Mouse (Mus musculus) stomach, embryonic 15.5 days (tissue): ENCODE results near the gene Gpatch8. TPM values are rescaled to one million over a fixed set of nuclear protein-coding genes. Genes with fewer than 3 reads are reported as not detected.
"Not testable (repeated sequence)": the region's sequence is repeated elsewhere in the genome, so short reads cannot be mapped to it uniquely, and the experiment has no call there.

Experiments
- ATAC-seq: fragments of 200-750 bp; cut with Nextera tagmentation; 2 replicates; pipeline ENCODE4 v1.8.0; 2017; ENCODE audit warnings: low read depth, moderate number of reproducible peaks, moderate TSS enrichment; ENCODE audit not compliant: insufficient read depth, low FRiP score
- H3K27ac ChIP-seq: fragments of 300-500 bp; sonication (generic); 2 replicates; pipeline ENCODE4 v1.5.1; 2015; ENCODE audit warnings: mild to moderate bottlenecking, inconsistent platforms
- H3K27me3 ChIP-seq: fragments of 300-500 bp; sonication (generic); replicated peaks from 2 replicates; pipeline ENCODE4 v1.6.1; 2015; ENCODE audit warnings: inconsistent platforms
- H3K36me3 ChIP-seq: fragments of 300-500 bp; sonication (generic); 2 replicates; pipeline ENCODE4 v1.6.1; 2015; ENCODE audit warnings: inconsistent platforms
- H3K4me1 ChIP-seq: fragments of 300-500 bp; sonication (generic); 2 replicates; pipeline ENCODE4 v1.6.1; 2015; ENCODE audit warnings: inconsistent platforms
- H3K4me2 ChIP-seq: fragments of 300-500 bp; sonication (generic); 2 replicates; pipeline ENCODE4 v1.6.1; 2015; ENCODE audit warnings: mild to moderate bottlenecking, inconsistent platforms
- H3K4me3 ChIP-seq: fragments of 300-500 bp; sonication (generic); replicated peaks from 2 replicates; pipeline ENCODE4 v1.5.1; 2015; ENCODE audit warnings: inconsistent platforms
- H3K9ac ChIP-seq: fragments of 300-500 bp; sonication (generic); 2 replicates; pipeline ENCODE4 v1.6.1; 2015; ENCODE audit warnings: inconsistent platforms
- H3K9me3 ChIP-seq: fragments of 300-500 bp; sonication (generic); 2 replicates; pipeline ENCODE4 v1.6.1; 2016; ENCODE audit warnings: inconsistent platforms
- WGBS: fragments of 180-500 bp; shearing (Covaris S2); methylation state at CpG from one replicate; pipeline ENCODE4 v1.1.7; 2015; 5-methylcytosine and 5-hydroxymethylcytosine counted together
- polyA plus RNA-seq: library from polyadenylated mRNA; unstranded; fragments of >200 nt; fragmentation: Nextera tagmentation; extraction: Ambion mirVana; gene quantifications from 2 replicates; pipeline ENCODE4 v1.2.1, GENCODE M21; 2015

Gene Gpatch8
- polyA plus RNA-seq, 1 experiment from 2014 or later = 51.0 TPM

DNA sequence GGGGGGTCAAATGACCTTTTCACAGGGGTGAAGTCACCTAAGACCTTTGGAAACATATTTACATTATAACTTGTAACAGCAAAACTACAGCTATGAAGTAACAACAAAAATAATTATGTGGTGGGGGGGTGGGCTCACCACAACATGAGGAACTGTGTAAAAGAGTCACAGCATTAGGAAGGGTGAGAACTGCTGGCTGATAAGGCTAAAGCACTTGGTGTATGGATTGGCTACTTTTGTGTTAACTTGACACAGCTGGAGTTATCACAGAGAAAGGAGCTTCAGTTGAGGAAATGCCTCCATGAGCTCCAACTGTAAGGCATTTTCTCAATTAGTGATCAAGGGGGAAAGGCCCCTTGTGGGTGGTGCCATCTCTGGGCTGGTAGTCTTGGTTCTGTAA is 15.9 kb downstream of the Gpatch8 start:
- not testable (repeated sequence) for H3K4me1 ChIP-seq, H3K4me3 ChIP-seq, H3K9me3 ChIP-seq, H3K36me3 ChIP-seq, ATAC-seq, H3K4me2 ChIP-seq, H3K27me3 ChIP-seq, H3K9ac ChIP-seq, H3K27ac ChIP-seq

DNA sequence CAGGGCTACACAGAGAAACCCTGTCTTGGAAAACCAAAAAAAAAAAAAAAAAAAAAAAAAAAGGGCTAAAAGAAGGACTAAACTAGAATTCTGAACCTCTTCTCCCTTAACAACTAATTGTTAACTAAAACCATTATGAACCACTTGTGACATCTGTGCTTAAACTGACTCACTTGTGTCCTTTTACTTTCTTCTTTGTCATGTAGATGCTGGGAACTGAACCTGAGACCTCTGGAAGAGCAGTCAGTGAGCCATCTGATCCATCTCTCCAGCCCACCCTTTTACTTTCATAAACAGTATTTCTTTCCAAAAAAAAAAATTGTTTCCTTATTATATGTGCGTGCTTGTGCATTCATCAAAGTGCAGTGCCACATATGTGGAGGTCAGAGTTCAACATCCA is 16.5 kb downstream of the Gpatch8 start:
- Histone ChIP-seq H3K4me1 (no peaks in the 10 kb centered on the region), H3K36me3 (no peaks in the 10 kb centered on the region), H3K27me3 (no peaks in the 10 kb centered on the region), H3K4me2 (no peak overlapping the region), H3K4me3 (no peak overlapping the region), H3K27ac (no peak overlapping the region), H3K9ac (no peak overlapping the region), H3K9me3 (no peaks in the 10 kb centered on the region)
- ATAC-seq = no peak
- WGBS = 64% methylated on average over 1 of the region's 1 CpGs

DNA sequence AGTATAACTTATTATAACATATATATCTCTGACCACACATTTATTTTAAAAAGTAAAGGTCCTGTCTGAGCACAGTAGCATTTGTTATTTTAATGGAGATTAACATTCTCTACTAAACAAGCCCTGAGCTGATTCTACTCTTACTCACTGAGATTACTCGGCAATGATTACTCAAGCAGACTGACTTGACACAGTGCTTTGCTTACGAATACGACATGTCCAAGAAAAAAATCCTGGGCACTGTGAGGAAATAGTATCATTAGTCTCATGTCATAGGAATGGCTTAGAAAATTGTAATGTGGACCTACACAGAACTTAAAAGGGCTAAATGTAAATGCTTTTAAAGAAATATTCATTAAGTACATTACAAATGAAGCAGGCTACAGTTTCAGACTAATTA is 20.0 kb downstream of the Gpatch8 start:
- Histone ChIP-seq H3K27ac (no peak overlapping the region), H3K9ac (no peak overlapping the region), H3K4me1 (no peaks in the 10 kb centered on the region), H3K36me3 (no peaks in the 10 kb centered on the region), H3K9me3 (no peaks in the 10 kb centered on the region), H3K4me3 (no peak overlapping the region), H3K27me3 (no peaks in the 10 kb centered on the region), H3K4me2 (no peak overlapping the region)
- WGBS = 37% methylated on average over 3 of the region's 3 CpGs
- no peak for ATAC-seq

DNA sequence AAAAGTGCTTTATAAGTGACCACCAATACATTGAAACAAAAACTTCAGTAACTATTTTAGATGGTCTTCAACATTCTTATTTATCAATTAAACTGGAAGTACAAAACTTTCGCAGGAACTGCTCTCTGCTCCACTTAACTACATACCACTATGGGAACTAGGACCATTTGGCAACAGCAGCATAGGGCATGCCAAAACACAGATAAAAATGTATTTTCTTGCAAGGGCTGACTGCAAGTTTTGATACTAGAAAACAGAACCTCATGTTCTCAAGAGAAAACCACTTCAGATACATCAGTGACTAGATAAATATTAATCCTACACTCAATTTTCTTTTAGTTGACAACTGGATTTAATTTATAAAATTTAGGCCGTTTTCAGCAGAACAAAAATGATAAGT is 22.1 kb downstream of the Gpatch8 start:
- no peak overlapping the region for H3K4me3 ChIP-seq
- 79% methylated on average over 2 of the region's 2 CpGs for WGBS
- no peak for ATAC-seq
- no peak overlapping the region for H3K9ac ChIP-seq
- H3K9me3 ChIP-seq = no peaks in the 10 kb centered on the region
- no peaks in the 10 kb centered on the region for H3K4me1 ChIP-seq
- no peak overlapping the region for H3K4me2 ChIP-seq
- H3K27ac ChIP-seq = no peak overlapping the region
- no peaks in the 10 kb centered on the region for H3K36me3 ChIP-seq
- H3K27me3 ChIP-seq = no peaks in the 10 kb centered on the region

DNA sequence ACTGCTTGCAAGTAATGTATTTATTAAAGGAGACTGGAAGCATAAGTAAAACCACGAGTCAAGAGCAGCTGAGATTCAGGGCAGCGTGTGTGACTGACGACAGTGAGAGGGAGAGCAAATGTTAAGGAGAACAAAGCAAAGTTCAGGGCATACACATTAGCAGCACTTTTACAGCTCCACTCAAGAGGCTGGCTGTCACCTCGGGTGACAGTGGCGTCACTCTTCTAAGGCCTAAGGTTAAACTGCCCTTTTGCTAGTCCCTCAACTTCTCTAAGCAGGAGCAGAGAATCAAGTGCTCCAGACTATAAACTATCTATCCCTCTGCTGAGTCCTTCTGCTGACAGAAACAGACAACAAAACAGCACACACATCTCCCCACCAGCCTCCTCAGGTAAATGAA is 24.8 kb downstream of the Gpatch8 start:
- 45% methylated on average over 5 of the region's 5 CpGs for WGBS

DNA sequence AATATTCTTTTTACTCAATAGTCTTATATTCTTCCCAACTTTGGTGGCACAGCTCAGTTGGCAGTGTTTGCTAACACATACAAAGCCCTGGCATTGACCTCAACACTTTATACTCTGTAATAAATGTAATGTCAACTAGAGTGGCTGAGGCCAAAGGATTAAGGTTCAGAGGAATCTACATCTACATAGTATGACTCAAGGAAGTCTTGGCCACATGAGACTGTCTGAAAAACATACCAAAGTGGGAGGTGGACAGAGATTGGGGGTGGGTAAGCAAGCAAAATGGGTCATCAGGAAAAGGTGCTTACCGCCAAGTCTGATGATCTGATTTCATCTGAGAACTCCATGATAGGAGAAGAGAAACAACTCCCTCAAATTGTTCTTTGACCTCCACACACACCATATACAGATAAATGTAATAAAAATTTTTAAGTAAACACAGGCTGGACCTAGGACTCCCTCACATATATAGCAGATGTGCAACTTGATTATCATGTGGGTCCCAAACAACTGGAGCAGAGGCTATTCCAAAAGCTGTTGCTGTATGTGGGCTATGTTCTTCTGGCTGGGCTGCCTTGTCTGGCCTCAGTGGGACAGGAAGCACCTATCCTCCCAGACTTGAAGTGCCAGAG is 41.3 kb downstream of the Gpatch8 start:
- Histone ChIP-seq H3K9me3 (no peaks in the 10 kb centered on the region), H3K36me3 (0 out of 2 replicates have a peak, but pooled peaks cover 3% of the 10 kb centered on the region), H3K4me3 (no peak overlapping the region), H3K27me3 (no peaks in the 10 kb centered on the region), H3K27ac (no peak overlapping the region), H3K4me1 (no peaks in the 10 kb centered on the region), H3K4me2 (no peak overlapping the region), H3K9ac (no peak overlapping the region)
- no peak for ATAC-seq
- 96% methylated on average over 1 of the region's 1 CpGs for WGBS

More for the DNA sequence above, 24.8 kb downstream of the Gpatch8 start:
- Histone ChIP-seq H3K9me3 (no peaks in the 10 kb centered on the region), H3K27me3 (no peaks in the 10 kb centered on the region), H3K4me1 (no peaks in the 10 kb centered on the region), H3K4me2 (no peak overlapping the region), H3K36me3 (no peaks in the 10 kb centered on the region), H3K9ac (no peak overlapping the region), H3K27ac (no peak overlapping the region), H3K4me3 (no peak overlapping the region)
- ATAC-seq = no peak

DNA sequence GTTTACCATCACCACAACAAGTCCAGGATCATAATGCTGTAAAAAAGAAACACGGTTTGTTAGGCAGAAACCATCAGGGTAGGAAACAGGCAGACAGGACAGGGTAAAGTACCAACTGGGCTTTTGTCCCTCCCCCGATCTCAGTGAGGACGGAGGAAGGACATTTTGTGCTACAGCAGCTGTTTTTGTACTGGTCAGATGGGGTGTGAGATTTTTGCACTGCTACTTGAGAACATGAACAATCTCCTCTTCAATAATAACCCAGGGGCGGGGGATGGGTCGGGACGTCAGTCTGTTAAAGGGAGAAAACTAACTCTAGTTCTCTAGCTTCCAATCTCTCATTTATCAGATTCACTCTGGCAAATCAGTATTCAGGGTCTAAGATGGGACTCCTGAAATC is 46.0 kb downstream of the Gpatch8 start:
- Histone ChIP-seq H3K9me3 (no peaks in the 10 kb centered on the region), H3K9ac (no peak overlapping the region), H3K4me1 (no peaks in the 10 kb centered on the region), H3K4me3 (no peak overlapping the region), H3K27me3 (no peaks in the 10 kb centered on the region), H3K36me3 (peaks cover 3% of the 10 kb centered on the region), H3K27ac (no peak overlapping the region), H3K4me2 (no peak overlapping the region)
- WGBS = 74% methylated on average over 6 of the region's 6 CpGs
- no peak for ATAC-seq

DNA sequence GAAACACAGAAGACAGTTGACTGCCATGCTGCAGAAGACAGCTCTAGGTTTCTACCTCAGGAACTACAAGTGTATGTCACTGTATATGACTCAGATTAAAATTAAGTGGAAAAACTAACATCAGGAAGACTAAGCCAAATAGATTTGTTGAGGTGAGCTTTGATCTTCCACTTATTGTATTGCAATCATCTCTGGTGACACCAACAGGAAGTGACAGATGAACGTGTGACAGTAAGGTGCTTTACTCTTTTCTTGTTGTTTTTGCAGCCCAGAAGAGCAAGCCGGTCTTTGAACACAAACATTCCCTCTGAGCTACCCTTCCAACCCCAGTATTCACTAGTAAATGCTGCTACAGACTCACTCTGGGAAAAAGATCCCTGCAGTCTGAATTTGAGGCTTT is 59.5 kb downstream of the Gpatch8 start:
- Histone ChIP-seq H3K27ac (no peak overlapping the region), H3K4me1 (no peaks in the 10 kb centered on the region), H3K9ac (no peak overlapping the region), H3K9me3 (no peaks in the 10 kb centered on the region), H3K4me3 (no peak overlapping the region), H3K4me2 (no peak overlapping the region), H3K36me3 (peaks cover 17% of the 10 kb centered on the region), H3K27me3 (no peaks in the 10 kb centered on the region)
- 74% methylated on average over 2 of the region's 2 CpGs for WGBS
- no peak for ATAC-seq

DNA sequence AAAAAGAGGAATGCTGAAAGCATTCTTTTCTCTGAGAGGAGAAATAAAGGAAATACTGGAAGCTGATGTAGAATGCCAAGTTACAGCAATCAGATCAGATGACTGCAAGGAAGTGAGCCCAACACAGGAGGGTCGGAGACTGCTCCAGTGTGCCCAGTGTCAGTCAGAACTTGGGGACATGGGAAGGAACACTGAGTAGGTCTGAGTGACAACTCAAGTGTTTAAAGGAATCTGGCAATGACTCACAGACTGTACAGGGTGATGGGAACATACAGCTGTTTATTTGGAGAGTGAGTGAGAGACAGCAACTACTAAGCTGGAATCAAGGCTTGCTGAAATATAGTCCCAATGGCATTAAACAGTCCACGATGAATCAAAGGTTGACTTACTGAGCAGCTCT is 60.0 kb downstream of the Gpatch8 start:
- ATAC-seq = no peak
- Histone ChIP-seq H3K4me2 (no peak overlapping the region), H3K9ac (no peak overlapping the region), H3K4me3 (no peak overlapping the region), H3K4me1 (no peaks in the 10 kb centered on the region), H3K36me3 (peaks cover 17% of the 10 kb centered on the region), H3K27ac (no peak overlapping the region), H3K9me3 (no peaks in the 10 kb centered on the region), H3K27me3 (no peaks in the 10 kb centered on the region)
- 89% methylated on average over 2 of the region's 2 CpGs for WGBS

DNA sequence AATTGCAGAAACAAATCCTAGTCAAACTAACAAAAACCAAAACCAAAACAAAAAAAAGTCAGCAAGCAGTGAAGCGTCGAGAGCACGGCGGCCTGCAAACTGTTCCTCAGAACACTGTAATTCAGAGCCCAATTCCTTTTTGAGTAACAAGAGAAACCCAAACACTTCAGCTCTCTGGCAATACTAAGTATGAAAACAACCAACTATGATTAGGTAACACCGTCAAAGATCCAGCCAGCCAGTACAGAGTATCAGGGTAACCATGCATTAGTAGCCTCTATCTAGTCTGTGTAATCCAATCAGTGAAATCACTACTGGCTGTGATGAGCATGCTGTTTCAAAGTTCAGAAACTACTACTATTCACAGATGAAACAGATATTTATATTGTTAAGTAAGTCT is 60.5 kb downstream of the Gpatch8 start:
- no peaks in the 10 kb centered on the region for H3K9me3 ChIP-seq
- H3K4me3 ChIP-seq = no peak overlapping the region
- WGBS = 97% methylated on average over 5 of the region's 5 CpGs
- H3K4me2 ChIP-seq = no peak overlapping the region
- no peak overlapping the region for H3K27ac ChIP-seq
- ATAC-seq = no peak
- H3K9ac ChIP-seq = no peak overlapping the region
- H3K27me3 ChIP-seq = no peaks in the 10 kb centered on the region
- H3K36me3 ChIP-seq = peaks cover 17% of the 10 kb centered on the region
- H3K4me1 ChIP-seq = no peaks in the 10 kb centered on the region

DNA sequence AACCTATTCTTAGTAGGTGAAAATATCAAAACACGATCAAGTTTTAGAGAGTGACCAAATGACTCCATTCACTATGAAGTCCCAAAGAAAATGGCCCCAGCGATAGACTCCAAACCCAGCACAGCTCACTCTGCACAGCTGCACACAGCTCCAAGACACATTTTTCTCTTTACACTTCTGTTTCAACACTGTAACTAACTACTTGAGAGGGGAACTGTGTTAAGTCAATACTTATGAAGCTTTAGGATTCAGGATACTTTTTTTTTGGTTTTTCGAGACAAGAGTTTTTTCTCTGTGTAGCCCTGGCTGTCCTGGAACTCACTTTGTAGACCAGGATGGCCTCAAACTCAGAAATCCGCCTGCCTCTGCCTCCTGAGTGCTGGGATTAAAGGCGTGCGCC is 61.1 kb downstream of the Gpatch8 start:
- Histone ChIP-seq H3K36me3 (peaks cover 17% of the 10 kb centered on the region), H3K4me2 (no peak overlapping the region), H3K4me1 (no peaks in the 10 kb centered on the region), H3K9ac (no peak overlapping the region), H3K4me3 (no peak overlapping the region), H3K27ac (no peak overlapping the region), H3K27me3 (no peaks in the 10 kb centered on the region), H3K9me3 (no peaks in the 10 kb centered on the region)
- ATAC-seq = no peak
- WGBS = 96% methylated on average over 6 of the region's 6 CpGs

DNA sequence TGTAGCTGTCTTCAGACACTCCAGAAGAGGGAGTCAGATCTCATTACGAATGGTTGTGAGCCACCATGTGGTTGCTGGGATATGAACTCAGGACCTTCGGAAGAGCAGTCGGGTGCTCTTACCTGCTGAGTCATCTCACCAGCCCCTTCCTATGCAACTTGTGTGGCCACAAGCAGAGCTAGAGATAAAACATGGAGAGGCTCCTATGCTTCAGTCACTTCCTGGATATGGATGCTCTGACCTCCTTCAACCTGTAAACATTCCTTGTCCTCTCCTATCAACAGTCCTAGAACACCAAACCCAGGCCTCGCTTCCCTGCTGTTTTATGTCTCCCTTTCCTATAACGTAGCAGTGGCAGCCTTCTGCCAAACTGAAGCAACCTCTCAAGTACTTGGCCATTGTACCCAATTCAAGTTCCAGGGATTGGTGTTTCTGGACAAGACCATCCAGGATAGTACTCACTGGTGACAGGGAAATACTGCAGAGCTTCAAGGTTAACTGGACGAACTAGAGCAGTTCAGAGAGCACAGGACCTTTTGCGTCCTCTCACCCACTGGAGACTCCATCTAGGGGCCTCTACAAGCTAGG is 62.0 kb downstream of the Gpatch8 start:
- no peak overlapping the region for H3K4me3 ChIP-seq
- no peaks in the 10 kb centered on the region for H3K4me1 ChIP-seq
- H3K9ac ChIP-seq = no peak overlapping the region
- H3K36me3 ChIP-seq = peaks cover 13% of the 10 kb centered on the region
- no peaks in the 10 kb centered on the region for H3K9me3 ChIP-seq
- H3K4me2 ChIP-seq = no peak overlapping the region
- ATAC-seq = no peak
- WGBS = 82% methylated on average over 7 of the region's 7 CpGs
- H3K27ac ChIP-seq = no peak overlapping the region
- no peaks in the 10 kb centered on the region for H3K27me3 ChIP-seq

DNA sequence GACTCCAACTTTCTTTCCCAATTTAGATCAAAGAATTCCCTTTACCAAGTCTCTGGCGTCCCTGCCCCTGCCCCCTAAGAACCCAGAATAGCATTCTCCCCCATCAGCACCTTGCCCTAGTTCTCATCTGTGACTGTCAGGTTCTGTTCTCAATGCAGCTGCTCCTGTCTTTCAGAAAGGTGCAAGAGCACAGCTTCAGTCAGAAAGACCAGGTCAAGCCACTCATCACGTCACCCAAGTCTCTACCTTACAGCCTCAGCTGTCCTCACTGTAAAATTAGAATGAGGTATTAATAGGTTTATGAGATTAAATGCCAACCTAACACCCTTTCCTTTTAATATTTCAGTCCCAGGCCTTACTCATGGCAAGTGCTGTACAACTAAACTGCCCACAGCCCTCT is 63.0 kb downstream of the Gpatch8 start:
- no peak for ATAC-seq
- H3K36me3 ChIP-seq = peaks cover 9% of the 10 kb centered on the region
- H3K4me1 ChIP-seq = no peaks in the 10 kb centered on the region
- 86% methylated on average over 2 of the region's 2 CpGs for WGBS
- no peak overlapping the region for H3K27ac ChIP-seq
- H3K9me3 ChIP-seq = no peaks in the 10 kb centered on the region
- H3K9ac ChIP-seq = no peak overlapping the region
- H3K4me3 ChIP-seq = no peak overlapping the region
- H3K27me3 ChIP-seq = no peaks in the 10 kb centered on the region
- H3K4me2 ChIP-seq = no peak overlapping the region
